Mouse (Mus musculus) adrenal gland, postnatal 10 days (tissue): ENCODE data around the gene Gm48551. TPM values are rescaled to one million over a fixed set of nuclear protein-coding genes. Genes with fewer than 3 reads are reported as not detected.
A peak's percentile ranks its signal among the peaks of the same experiment; 100 is the strongest.

ENCODE experiments used
- DNase-seq: peaks from one replicate; pipeline ENCODE4 v3.0.0; 2021; ENCODE audit warnings: mixed read lengths
- total RNA-seq, 2 experiments: library from RNA; stranded (reverse); gene quantifications; 2 replicates each; pipeline ENCODE4 v1.2.3; 2021

Gm48551 gene
- total RNA-seq, 2 experiments from 2014 or later = 1.1 to 1.6 TPM

DNA sequence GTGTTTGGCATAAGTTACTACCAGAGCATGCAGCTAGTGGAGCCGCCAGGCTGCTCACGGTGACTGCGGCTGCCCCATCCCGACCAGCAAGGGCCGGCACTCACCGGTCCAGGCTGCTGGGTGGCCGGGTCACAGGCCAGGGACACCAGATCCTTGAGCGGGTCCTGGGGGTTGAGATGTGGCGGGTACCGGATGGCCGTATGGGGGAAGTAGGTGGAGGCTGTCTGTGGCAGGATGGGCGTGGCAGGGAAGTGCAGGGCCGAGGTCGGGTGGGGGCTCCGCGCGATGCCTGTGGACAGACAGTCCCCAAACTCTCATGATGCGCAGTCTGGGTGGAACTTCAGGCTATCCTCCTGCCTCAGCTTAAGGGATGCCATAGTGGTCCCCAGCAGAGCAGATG lies 20.5 kb downstream of the Gm48551 start:
- no peak for DNase-seq

DNA sequence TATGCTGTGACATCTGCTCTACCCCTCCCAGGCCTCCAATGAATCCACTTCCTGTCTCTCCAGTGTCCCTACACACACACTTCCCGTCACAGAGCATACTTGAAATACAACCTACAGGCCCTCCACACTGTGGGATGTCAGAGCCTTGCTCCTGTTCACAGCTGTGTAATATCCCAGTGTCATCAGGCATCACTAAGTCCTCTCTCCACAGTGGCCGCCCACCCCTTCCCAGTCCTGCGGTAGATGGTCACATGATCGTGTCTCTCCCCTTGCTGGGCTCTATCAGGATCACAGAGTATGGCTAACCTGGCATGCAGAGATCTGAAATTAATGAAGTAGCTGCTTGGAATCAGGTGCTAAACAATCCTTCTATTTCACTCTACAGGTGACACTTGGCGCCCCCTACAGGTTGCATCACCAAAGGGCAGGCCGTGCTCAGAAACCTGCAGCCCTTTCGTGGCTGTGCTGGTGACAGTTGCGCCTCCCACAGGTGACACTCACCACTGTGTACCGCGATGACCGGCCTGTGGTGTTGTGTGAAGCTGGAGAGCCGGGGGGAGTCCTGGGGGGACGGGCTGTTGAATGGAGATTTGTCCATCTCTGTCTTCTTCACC lies 21.4 kb downstream of the Gm48551 start:
- peak; percentile 71 for DNase-seq

- no peak for DNase-seq
Measured at GRCm38 (mm10) chr10:81406504-81407440, 22.5 kb downstream of the Gm48551 start.

- DNase-seq = peak; percentile 88
Measured at GRCm38 (mm10) chr10:81407539-81408423, 23.5 kb downstream of the Gm48551 start.

DNA sequence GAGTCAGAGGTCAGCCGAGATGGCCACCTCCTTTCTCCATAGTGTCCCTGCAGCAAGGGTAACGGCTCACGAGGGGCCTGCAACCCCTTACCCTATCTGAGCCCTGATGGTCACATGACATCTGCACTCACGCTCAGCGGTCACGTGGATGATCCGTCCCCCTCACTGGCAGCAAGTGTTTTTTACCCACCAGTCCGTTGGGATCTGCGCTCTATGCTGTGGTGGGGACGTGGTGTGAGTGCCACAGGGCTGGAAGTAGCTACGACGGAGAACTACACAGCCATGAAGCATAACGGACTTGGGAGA lies 24.1 kb downstream of the Gm48551 start:
- DNase-seq = no peak

- DNase-seq = peak; percentile 92
Measured at GRCm38 (mm10) chr10:81408871-81409291, 24.6 kb downstream of the Gm48551 start.

GRCm38 (mm10) chr10:81409330-81409729 lies 25.1 kb downstream of the Gm48551 start:
- no peak for DNase-seq

GRCm38 (mm10) chr10:81410350-81410749 lies 26.1 kb downstream of the Gm48551 start:
- DNase-seq = no peak

DNA sequence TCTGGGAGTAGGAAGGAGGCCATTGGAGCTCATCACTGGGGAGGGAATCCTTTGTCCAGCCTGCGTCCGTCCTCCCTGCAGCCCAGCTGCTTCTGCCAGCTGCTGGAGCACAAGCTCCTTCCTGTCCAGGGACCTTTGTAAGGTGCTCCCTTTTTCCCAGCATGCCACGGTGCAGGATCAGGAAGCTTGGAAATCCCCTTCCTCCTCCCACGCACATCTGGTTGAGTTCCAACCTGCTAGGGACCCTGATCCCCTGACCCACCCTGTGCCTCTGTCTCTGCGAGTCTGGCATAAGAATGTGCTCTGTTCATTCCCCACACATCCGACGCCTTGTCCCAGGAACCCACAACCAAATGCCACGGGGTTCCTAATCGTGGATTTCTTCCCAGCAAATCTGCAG lies 26.7 kb downstream of the Gm48551 start:
- DNase-seq = peak; percentile 54

GRCm38 (mm10) chr10:81411471-81412400 lies 27.5 kb downstream of the Gm48551 start:
- peak; percentile 93 for DNase-seq

DNA sequence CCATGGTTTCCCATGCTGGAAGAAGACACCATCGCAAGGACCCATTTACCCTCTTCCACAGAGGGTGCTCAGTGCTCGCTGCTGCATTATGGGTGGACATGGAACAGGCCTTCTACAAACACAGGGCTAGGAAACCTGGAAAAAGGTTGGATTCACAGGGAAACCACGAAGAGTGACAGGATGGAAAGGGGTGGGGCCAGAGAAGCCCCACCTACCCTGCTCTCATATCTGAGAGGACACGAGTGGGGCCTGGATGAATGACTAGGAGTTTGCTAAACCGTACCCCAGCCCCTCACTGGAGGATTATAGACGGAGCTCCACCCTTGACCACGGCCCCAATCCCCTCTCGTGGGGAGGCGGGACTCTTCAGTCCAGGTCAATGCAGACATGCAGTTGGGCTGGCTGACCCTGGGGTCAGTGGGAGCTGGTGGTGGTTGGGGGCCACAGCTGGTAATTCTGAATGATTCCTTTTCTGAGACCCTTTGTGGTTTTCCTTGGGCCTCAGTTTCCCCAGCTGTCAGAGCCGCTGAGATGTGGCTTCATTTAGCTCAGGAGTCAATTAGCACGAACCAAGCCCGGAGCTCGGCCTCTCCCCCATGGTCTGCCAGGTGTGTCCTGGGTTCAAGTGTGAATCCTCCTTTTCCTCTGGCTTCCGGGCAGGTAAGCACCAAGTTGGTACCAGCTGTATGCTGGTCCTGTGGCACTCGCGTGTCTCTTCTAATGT lies 28.5 kb downstream of the Gm48551 start:
- no peak for DNase-seq

DNA sequence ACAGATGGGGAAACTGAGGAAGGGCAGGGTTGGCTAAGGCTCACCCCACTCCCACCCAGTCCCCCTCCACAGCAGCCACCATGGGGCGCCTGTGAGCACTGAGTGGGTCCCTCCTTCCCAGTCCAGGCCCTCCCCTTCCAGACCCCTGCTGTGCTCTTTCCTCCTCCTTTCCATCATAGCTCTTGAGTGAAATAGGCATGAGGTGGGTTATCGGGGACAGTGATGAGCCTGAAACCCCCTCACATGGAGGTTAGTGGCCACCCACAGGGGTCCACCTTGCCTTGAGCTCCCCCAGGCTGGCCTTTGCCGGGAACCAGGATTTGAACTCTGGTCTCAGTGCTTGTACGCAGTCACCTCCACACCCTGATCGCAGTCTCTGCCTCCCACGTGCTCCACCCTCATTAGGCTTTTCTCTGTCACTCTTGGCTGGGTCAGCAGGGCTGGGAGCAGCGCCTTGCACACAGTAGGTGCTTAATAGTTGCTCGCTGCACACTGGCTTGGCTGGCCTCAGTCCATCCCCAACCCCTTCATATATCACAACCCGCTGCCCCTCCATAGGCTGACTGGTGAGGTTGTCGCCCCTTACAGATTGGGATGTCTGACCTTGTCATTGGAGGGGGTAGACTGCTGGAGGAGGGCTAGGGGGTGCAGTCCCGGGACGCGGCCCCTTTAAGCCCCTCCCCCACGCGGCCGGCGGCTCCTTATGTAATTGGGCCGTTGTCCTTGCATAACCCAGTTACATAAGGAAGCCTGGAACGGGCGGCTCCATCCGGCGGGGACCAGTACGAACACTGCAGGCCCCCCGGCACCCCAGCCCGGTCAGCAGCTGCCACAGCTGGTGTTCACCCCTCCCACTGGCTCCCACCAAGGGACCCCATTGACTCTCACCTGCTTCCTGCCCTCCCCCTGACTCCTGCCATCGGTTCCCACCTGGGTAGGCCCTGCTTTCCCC lies 29.3 kb downstream of the Gm48551 start:
- peak; percentile 93 for DNase-seq

DNA sequence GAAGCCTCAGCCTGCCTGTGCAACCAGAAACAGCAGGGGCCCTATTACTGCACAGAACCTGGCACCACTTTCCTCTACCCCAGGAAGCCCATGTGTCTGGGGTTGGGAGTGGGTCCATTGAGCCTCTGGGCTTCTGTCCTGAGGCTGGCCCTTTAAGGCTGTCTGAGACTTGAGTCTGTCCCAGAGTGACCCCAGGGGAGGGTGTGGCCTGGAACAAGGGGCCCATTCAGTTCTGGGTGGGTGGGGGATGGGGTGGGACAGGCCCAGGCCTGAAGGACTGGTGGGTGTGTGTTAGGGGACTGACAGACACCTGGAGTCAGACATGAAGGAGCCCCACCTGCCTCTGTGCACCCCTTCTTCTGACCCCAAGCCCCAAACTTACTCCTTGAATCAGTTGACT lies 30.4 kb downstream of the Gm48551 start:
- DNase-seq = peak; percentile 64

DNA sequence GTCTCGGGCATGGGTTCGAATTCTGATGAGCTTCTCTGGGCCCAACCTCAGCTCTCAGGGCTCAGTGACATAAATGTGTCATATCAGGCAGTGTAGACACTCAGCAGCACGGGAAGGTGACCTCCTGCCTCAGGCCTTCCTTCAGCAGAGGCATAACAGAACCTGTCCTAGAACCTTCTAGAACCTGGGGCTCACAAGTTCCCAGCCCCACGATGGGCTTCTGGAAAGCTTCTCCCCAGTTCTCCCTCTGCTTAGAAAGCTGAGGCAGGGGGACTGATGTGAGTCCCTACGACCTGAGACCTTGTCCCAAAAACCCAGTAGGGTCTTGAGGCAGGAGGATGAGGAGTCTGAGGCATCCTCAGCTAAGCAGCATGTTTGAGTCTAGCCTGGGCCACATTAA lies 30.9 kb downstream of the Gm48551 start:
- DNase-seq = no peak

DNA sequence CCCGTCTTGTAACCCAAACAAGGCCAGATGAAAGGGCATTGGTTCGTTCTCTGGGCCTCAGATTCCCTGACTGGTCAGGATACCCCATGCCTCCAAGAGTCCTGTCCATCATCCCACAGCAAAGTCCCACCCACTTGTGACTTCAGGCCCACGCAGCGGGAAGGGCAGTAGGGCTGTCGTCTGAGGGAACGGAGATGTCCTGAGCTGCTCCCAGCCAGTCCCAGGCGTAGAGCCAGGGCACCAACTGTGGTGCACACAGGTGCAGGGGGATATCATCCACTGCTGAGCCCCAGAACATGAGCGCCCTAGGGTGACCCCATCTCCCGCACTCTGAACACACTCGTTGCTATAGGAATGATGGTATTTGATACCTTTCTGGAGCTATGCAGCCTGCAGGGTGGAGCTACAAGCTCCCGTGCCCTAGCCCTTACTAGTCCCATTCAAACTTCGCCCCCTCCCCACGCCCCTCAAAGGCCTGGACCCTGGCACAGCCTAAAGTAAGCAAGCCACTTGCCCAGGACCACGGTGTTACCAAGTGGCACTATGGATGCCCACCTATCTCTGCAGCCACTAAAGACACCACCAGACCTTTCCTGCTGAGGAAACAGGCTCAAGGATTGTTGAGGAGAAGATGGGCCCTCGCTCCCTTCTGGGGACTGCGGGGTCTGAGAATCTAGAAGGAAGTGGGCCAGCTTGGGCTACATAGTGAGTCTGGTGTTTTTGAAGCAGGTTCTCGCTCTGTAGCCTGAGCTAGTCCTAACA lies 31.5 kb downstream of the Gm48551 start:
- no peak for DNase-seq

GRCm38 (mm10) chr10:81416581-81417226 lies 32.4 kb downstream of the Gm48551 start:
- DNase-seq = peak; percentile 92

DNA sequence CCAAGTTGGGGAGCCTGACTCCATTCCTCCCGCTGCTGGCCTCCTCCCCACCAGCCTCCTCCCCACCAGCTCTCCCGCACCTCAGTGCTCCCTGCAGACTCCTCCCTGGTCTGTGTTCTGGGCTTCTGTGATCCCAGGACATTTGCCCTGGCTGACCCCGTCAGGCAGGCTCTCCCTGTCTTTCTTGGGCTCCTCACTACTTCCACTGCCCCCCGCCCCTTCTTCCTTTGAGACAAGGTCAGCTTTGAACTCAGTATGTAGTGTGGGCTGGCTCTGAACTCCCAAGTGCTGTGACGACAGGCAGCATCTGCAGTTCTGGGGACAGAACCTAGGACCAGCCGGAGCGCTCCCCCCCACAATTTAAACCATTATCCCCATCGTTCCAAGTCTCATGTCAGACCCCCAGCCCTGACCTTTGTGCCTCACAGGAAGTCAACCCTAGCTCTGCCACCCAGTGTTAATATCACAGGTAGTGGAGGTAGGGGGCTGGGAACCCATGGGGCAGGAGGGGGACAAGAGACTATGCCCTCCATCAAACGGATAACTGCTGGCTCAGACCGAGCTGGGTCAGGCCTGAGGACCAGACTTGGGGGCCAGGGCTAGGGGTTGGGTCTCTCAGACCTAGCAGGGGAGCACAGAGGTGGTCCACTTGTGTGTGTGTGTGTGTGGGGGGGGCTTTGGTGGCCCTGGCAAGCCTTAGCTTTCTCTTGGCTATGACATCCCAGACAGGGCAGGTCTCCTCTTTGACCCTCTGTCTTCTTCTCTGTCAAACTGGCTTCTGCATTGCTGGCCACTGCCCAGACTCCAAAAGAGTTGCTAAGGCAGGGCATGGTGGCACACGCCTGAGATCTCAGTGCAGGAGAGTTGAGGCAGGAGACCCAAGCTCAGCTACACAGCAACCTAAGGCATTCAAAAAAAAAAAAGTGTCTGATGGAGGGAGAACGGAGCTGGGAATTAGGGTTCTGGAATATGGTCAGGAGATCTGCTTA lies 33.3 kb downstream of the Gm48551 start:
- DNase-seq = no peak
